Mouse (Mus musculus) myocyte (in vitro differentiated cells): ENCODE measurements around the gene Gm38431.

Source experiments
- MYOD1 ChIP-seq, 3 experiments: IDR thresholded peaks; one replicate each; pipeline ENCODE4 v1.6.1; 2011; ENCODE audit warnings: control low read depth in 2 of 3, low read depth in 2 of 3, mild to moderate bottlenecking in 2 of 3, moderate library complexity in 1 of 3; ENCODE audit not compliant: insufficient read length in 2 of 3, control insufficient read depth in 1 of 3
- MYOG ChIP-seq, 3 experiments: IDR thresholded peaks; one replicate each; pipeline ENCODE4 v1.6.1; 2011; ENCODE audit warnings: control low read depth in 2 of 3, low read depth in 2 of 3, mild to moderate bottlenecking in 2 of 3; ENCODE audit not compliant: insufficient read length in 2 of 3, control insufficient read depth in 1 of 3, insufficient read depth in 1 of 3
- POLR2A ChIP-seq: IDR thresholded peaks from one replicate; pipeline ENCODE4 v1.6.1; 2011; ENCODE audit warnings: low read depth, mild to moderate bottlenecking, control low read depth, moderate library complexity; ENCODE audit not compliant: insufficient read length

DNA sequence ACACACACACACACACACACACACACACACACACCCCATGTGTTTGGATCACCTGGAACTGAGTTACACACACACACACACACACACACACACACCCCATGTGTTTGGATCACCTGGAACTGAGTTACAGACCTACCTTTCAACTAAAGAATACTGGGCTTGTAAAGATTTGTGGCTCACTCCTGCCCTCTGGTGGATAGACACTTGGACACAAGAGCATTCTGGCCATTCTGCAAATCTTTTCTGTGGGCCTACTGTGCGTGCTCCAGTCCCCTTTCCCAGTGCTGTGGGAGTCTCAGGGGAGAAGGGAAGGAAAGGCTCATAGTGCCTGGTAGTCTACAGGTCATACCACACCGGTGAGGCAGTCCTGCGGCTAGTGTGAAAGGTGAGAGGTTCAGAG lies 45.4 kb upstream of the Gm38431 start:
- TF ChIP-seq POLR2A (no peak), MYOG (IDR thresholded peaks at IDR 0.05; ENCODE audit: control insufficient read depth in 1 of 3, insufficient read depth in 1 of 3, insufficient read length in 2 of 3, low read depth in 2 of 3) (no peak), MYOD1 (IDR thresholded peaks at IDR 0.05; ENCODE audit: control insufficient read depth in 1 of 3, insufficient read length in 2 of 3, low read depth in 2 of 3) (no peak)
